Mouse (Mus musculus) liver, embryonic 14.5 days (tissue): ENCODE measurements around the gene Chrd. TPM values are rescaled to one million over a fixed set of nuclear protein-coding genes. Genes with fewer than 3 reads are reported as not detected.

Experiments used
- ATAC-seq: fragments of 200-750 bp; cut with Nextera tagmentation; 2 replicates; pipeline ENCODE4 v1.8.0; 2017; ENCODE audit warnings: moderate number of reproducible peaks, mild to moderate bottlenecking, moderate library complexity; ENCODE audit not compliant: insufficient read depth
- DNase-seq, 3 experiments: peaks; one replicate each; pipeline ENCODE4 v3.0.0-alpha.2; 2012 to 2013; ENCODE audit warnings: low read depth in 3 of 3, low spot score in 3 of 3
- H3K27ac ChIP-seq: fragments of 300-500 bp; sonication (generic); 2 replicates; pipeline ENCODE4 v1.5.1; 2014; ENCODE audit warnings: moderate library complexity, mild to moderate bottlenecking, control low read depth, inconsistent platforms
- H3K27me3 ChIP-seq: fragments of 300-500 bp; sonication (generic); 2 replicates; pipeline ENCODE4 v1.6.1; 2014; ENCODE audit warnings: mild to moderate bottlenecking, low read length, moderate library complexity; ENCODE audit not compliant: control insufficient read depth, insufficient read depth
- H3K36me3 ChIP-seq: fragments of 300-500 bp; sonication (generic); replicated peaks from 2 replicates; pipeline ENCODE4 v1.6.1; 2014; ENCODE audit warnings: low read depth; ENCODE audit not compliant: control insufficient read depth, insufficient read depth
- H3K4me1 ChIP-seq, 2 experiments: fragments of 200-500 bp in 1 of 2; fragments of 300-500 bp in 1 of 2; sonication (generic) in 1 of 2; replicated peaks; 2 replicates each; pipeline ENCODE4 v1.6.1; 2012 to 2014; ENCODE audit warnings: antibody characterized with exemption in 1 of 2, inconsistent platforms in 1 of 2, low read length in 1 of 2; ENCODE audit not compliant: control insufficient read depth in 2 of 2, insufficient read depth in 2 of 2
- H3K4me2 ChIP-seq: fragments of 300-500 bp; sonication (generic); 2 replicates; pipeline ENCODE4 v1.6.1; 2014; ENCODE audit warnings: low read depth, mild to moderate bottlenecking, control low read depth, moderate library complexity
- H3K4me3 ChIP-seq, 2 experiments: fragments of 200-500 bp in 1 of 2; fragments of 300-500 bp in 1 of 2; sonication (generic) in 1 of 2; 2 replicates each; pipeline ENCODE4 v1.5.1; 2012 to 2014; ENCODE audit warnings: low read depth in 2 of 2, low read length in 2 of 2, mild to moderate bottlenecking in 2 of 2, control low read depth in 1 of 2, inconsistent platforms in 1 of 2, moderate library complexity in 1 of 2; ENCODE audit not compliant: insufficient read depth in 1 of 2
- H3K9ac ChIP-seq: fragments of 300-500 bp; sonication (generic); replicated peaks from 2 replicates; pipeline ENCODE4 v1.6.1; 2014; ENCODE audit warnings: mild to moderate bottlenecking, control low read depth, moderate library complexity
- H3K9me3 ChIP-seq: fragments of 300-500 bp; sonication (generic); 2 replicates; pipeline ENCODE4 v1.6.1; 2016; ENCODE audit warnings: low read length, mixed read lengths; ENCODE audit not compliant: control insufficient read depth
- CTCF ChIP-seq: IDR thresholded peaks from 2 replicates; pipeline ENCODE4 v1.5.1; 2016; ENCODE audit warnings: antibody characterized with exemption, low read depth, control low read depth
- EP300 ChIP-seq: IDR thresholded peaks from 2 replicates; pipeline ENCODE4 v1.6.1; 2016; ENCODE audit warnings: antibody characterized with exemption, low read depth
- WGBS: fragments of 180-500 bp; shearing (Covaris S2); extraction: QIAGEN DNeasy Blood & Tissue Kit; methylation state at CpG from one replicate; pipeline ENCODE4 v1.1.7; 2014; ENCODE audit not compliant: insufficient replicate concordance; 5-methylcytosine and 5-hydroxymethylcytosine counted together
- polyA plus RNA-seq, 2 experiments: library from polyadenylated mRNA; depleted of rRNA in 1 of 2; stranded (reverse) in 1 of 2; unstranded in 1 of 2; fragments of >200 nt; fragmentation: Nextera tagmentation in 1 of 2; extraction: Ambion mirVana in 1 of 2; gene quantifications; 2 replicates each; pipeline versions ENCODE4 v1.2.1 to v1.2.3; 2012 to 2014

Chrd gene
- polyA plus RNA-seq, 2 experiments: 0.24 to 0.71 TPM

DNA sequence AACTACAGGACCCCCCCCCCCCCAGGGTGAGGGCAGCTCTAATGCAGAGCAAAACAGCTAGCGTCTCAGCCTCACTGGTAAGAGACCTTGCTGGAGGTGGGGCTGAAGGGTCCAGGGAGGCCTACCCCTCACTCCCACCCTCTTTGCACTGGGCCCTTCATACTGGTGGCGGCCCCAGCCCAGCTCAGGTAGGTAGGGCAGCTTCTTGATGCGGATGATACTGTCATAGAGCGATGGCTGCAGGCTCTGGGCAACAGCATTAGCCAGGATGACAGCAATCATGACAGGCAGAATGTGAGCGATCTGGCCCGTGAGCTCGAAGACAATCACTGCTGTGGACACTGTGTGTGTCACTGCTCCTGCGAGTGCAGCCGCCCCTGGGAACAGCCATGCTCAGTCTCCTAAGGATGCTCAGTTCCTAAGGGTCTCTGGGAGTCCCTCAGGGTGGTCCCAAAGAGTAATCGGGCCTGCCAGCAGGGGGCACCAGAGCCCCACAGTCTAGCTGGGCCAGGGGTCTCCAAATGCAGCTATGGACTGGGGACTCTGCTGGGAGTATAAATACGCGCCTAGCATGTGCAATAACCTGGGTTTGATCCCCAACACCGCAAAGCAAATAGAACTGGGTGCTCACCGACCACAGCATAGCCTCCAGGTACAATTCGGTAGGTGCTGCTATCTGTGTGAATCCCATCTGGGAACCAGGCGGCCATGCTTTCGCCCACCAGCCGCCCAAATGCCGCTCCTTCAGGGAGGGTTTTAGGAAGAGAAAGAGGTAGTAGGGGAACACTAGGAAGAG, 23.8 kb upstream of the Chrd start:
- Histone ChIP-seq H3K4me2 (no peak overlapping the region), H3K27me3 (no peaks in the 10 kb centered on the region), H3K9me3 (no peaks in the 10 kb centered on the region), H3K4me1 (peaks cover 52 to 62% of the 10 kb centered on the region in 2 experiments), H3K4me3 (no peak overlapping the region), H3K36me3 (peaks cover 21% of the 10 kb centered on the region), H3K9ac (no peak overlapping the region), H3K27ac (no peak overlapping the region)
- DNase-seq (no peak), ATAC-seq (no peak)
- WGBS: 74% methylated on average over 19 of the region's 19 CpGs
- TF ChIP-seq EP300 (no peak), CTCF (peak; percentile 79)

DNA sequence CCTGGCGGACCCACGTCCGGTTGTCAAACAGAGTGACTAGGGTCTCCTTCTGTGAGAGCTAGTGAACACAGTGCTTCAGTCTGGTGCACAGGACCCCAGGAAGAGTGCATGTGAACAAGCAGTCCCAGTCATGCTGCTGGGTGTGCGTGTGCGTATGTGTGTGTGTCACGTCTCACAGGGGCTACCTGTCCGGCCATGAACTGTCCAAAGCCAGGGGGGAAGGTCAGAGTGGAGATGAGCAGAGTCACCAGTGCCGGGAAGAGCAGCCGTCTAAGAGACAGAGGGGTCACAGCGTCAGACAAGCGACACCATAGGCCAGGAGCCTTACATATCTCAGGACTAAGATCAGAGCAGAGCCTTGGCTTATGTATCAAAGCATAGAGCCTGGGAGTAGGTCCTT, 22.6 kb upstream of the Chrd start:
- Histone ChIP-seq H3K4me1 (peaks cover 44 to 61% of the 10 kb centered on the region in 2 experiments), H3K36me3 (peaks cover 21% of the 10 kb centered on the region), H3K9me3 (no peaks in the 10 kb centered on the region), H3K4me2 (no peak overlapping the region), H3K27ac (no peak overlapping the region; the same call in 1 of the 2 replicates), H3K9ac (no peak overlapping the region), H3K4me3 (no peak overlapping the region), H3K27me3 (no peaks in the 10 kb centered on the region)
- TF ChIP-seq CTCF (no peak), EP300 (no peak)
- no peak for ATAC-seq
- WGBS: 87% methylated on average over 11 of the region's 11 CpGs
- DNase-seq: no peak

DNA sequence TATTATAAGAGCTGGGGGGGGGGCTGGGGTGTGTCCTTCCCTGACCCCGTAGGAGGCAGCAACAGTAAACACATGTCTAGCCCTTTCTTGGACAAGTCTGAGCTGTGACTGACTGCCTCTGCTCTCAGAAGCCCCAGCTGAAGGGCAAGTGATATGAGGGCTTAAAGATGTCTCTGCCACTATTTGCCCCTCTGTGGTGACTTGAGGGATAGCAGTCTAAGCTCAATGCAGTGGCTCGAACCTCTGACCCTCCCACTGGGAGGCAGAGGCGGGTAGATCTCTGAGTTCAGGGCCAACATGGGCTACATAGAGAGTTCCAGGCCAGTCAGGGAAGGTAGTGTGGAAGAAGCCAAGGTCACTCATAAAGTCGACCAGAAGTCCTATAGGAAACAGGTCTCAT, 22.1 kb upstream of the Chrd start:
- Histone ChIP-seq H3K9me3 (no peaks in the 10 kb centered on the region), H3K4me3 (no peak overlapping the region), H3K4me2 (no peak overlapping the region), H3K27me3 (no peaks in the 10 kb centered on the region), H3K9ac (no peak overlapping the region), H3K36me3 (peaks cover 21% of the 10 kb centered on the region), H3K27ac (peak overlapping the region; percentile 5), H3K4me1 (peaks cover 41 to 58% of the 10 kb centered on the region in 2 experiments)
- WGBS: 39% methylated on average over 4 of the region's 4 CpGs
- peak; percentile 75 for TF ChIP-seq CTCF
- no peak for TF ChIP-seq EP300
- no peak for DNase-seq
- no peak for ATAC-seq

DNA sequence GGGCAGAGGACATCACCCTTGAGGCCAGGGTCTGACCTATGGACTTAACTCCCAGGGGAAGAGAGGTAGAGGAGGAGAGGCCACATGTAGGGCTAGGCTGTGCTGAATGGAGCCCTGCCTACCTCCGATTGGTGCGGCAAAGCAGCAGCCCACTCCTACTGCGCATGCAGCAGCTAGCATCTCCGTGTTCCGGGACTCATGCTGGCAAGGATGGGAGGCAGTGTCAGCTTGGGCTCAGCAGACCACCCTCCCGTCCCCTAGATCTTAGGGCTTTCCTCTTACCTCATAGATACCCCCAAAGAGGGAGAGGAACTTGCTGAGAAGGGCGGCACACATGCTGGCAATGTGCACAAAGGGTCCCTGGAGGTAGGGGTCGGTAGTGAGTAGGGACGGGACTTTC, 20.7 kb upstream of the Chrd start:
- peak overlapping the region; percentile 95 for H3K4me2 ChIP-seq
- H3K4me3 ChIP-seq: no peak overlapping the region
- WGBS: 72% methylated on average over 9 of the region's 9 CpGs
- no peak overlapping the region for H3K9ac ChIP-seq
- peaks cover 21% of the 10 kb centered on the region for H3K36me3 ChIP-seq
- H3K27me3 ChIP-seq: no peaks in the 10 kb centered on the region
- H3K4me1 ChIP-seq: peaks cover 27 to 49% of the 10 kb centered on the region in 2 experiments
- ATAC-seq: no peak
- no peak overlapping the region; the same call in 1 of the 2 replicates for H3K27ac ChIP-seq
- DNase-seq: no peak
- no peaks in the 10 kb centered on the region for H3K9me3 ChIP-seq
- TF ChIP-seq EP300 (no peak), CTCF (no peak)

DNA sequence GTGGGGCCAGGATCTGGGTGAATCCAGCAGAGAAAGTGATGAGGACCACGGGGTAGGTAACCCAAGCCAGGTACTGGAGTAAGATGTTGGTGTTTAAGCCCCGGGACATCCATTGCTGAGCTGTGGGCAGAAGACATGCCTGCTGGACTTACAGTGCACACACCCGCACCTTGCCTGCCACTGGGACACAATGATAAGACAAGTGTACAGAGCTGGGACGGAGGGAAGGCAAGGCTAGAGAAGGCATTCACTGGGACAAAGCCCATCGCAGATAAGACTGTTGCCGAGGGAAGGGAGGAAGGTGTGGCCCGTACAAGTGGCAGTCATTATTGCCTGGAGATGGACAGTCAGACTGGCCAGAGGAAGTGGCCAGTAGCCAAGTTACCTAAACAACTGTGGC, 20.0 kb upstream of the Chrd start:
- Histone ChIP-seq H3K4me3 (peak overlapping the region; percentile 31 to 84), H3K27me3 (no peaks in the 10 kb centered on the region), H3K27ac (peak overlapping the region; percentile 65), H3K9ac (peak overlapping the region; percentile 72), H3K4me2 (peak overlapping the region; percentile 95), H3K9me3 (no peaks in the 10 kb centered on the region), H3K4me1 (peaks cover 22 to 42% of the 10 kb centered on the region in 2 experiments), H3K36me3 (peaks cover 19% of the 10 kb centered on the region)
- WGBS: 28% methylated on average over 7 of the region's 7 CpGs
- ATAC-seq: peak; percentile 36
- TF ChIP-seq EP300 (peak; percentile 53; the same call in 1 of the 2 replicates), CTCF (no peak)
- peak; percentile 66 to 76 (median 70) for DNase-seq
